Mouse (Mus musculus): Measurements from ENCODE around the gene Olfr1410.

DNA sequence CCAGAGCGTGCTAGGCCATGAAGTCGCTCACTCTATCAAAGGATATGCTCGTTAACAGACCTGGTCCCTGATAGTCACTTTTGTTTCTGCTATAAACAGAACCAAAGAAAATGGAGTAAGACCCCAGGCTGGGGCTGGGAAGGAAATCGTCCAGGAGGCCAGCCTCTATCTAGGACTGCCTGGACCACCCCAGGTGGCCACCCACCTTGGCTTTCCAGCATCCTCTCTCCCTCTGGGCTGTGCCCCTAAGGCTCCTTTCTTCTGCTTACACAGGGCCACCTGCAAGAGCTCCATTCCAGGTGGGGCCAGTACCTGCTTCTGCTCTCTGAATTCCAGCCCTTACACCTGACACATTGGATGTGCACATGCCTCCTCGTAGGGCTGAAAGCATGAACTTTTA is 26.6 kb downstream of the Olfr1410 start:
- TF ChIP-seq CTCF (IDR thresholded peaks at IDR 0.05; ENCODE audit: low read depth): no peak
- no peak for TF ChIP-seq EP300 (optimal IDR thresholded peaks at IDR 0.05)
